Mouse (Mus musculus) testis, adult 2 months (tissue): ENCODE data around the gene Cat.

Source experiments
- CTCF ChIP-seq: fragments of 200-500 bp; IDR thresholded peaks from 2 replicates; pipeline ENCODE4 v1.5.1; 2012; ENCODE audit warnings: low read depth, mild to moderate bottlenecking, inconsistent platforms, low read length, moderate library complexity; ENCODE audit not compliant: control insufficient read depth, insufficient read depth, insufficient replicate concordance
- POLR2A ChIP-seq: fragments of 200-500 bp; IDR thresholded peaks from 2 replicates; pipeline ENCODE4 v1.6.1; 2012; ENCODE audit warnings: low read depth, mild to moderate bottlenecking, inconsistent platforms, low read length, moderate library complexity; ENCODE audit not compliant: control insufficient read depth

GRCm38 (mm10) chr2:103505956-103506355 is 21.0 kb upstream of the Cat start:
- no peak for TF ChIP-seq POLR2A
- no peak for TF ChIP-seq CTCF
